Comparison of ENCODE assay signal across 24 mouse cellular contexts in genomic region chr1:154890244-154890643, GRCm38 (mm10). TPM values are rescaled to one million over a fixed set of nuclear protein-coding genes. Genes with fewer than 3 reads are reported as not detected.
DNase-seq lines count a peak whose midpoint lies in the region; ATAC-seq and TF ChIP-seq lines count a peak whose summit lies in the region.
"Had no signal": no experiment of that assay in that cellular context is flagged by ENCODE, and none has a peak within 500 bp of the region (broad histone marks: within the 10 kb centered on the region; RNA-seq: fewer than 3 reads in every experiment).

No protein-coding gene starts in this region.

- H3K36me3 ChIP-seq in heart, embryonic 12.5 days, result no peaks in the 10 kb centered on the region
- no peaks in the 10 kb centered on the region for H3K36me3 ChIP-seq in CH12.LX (replicated peaks in 1 of 2; ENCODE audit: control insufficient read depth in 1 of 2, insufficient read depth in 1 of 2, low read length in 1 of 2)
- H3K36me3 ChIP-seq: embryonic facial prominence, embryonic 15.5 days; heart, embryonic 13.5 days; hindbrain, embryonic 15.5 days; midbrain, embryonic 13.5 days; neural tube, embryonic 15.5 days had no signal

- H3K79me2 ChIP-seq in CH12.LX (replicated peaks; ENCODE audit: control insufficient read depth, extremely low read depth, insufficient read depth, poor library complexity, severe bottlenecking), result no peaks in the 10 kb centered on the region

- in situ Hi-C loops in CH12.LX (cut with MboI; ENCODE audit: low pct_ligation_motif_present, low pct_unique_long_range_greater_than_20kb, low sequenced_read_pairs), result no loop called here

- no peak for TF ChIP-seq POLR2A in CH12.LX (IDR thresholded peaks at IDR 0.05; ENCODE audit: low read depth, low read length)

- WGBS in heart, embryonic 12.5 days, result 72% methylated on average over 5 of the region's 5 CpGs

- peak; percentile 43 for TF ChIP-seq RAD21 in CH12.LX (IDR thresholded peaks at IDR 0.05; ENCODE audit: low read depth, low read length)

- dilution Hi-C loops in CH12.LX (cut with MboI; ENCODE audit: extremely low pct_ligation_motif_present, extremely low pct_unique_long_range_greater_than_20kb, low sequenced_read_pairs), result no loop called here

- no peak overlapping the region for H3K9ac ChIP-seq in heart, embryonic 12.5 days
- H3K9ac ChIP-seq in CH12.LX (ENCODE audit: insufficient read depth, low read depth), result no peak overlapping the region
- H3K9ac ChIP-seq: embryonic facial prominence, embryonic 15.5 days; heart, embryonic 13.5 days; hindbrain, embryonic 15.5 days; midbrain, embryonic 13.5 days; neural tube, embryonic 15.5 days had no signal

- H3K4me3 ChIP-seq in heart, embryonic 12.5 days, result no peak overlapping the region
- no peak overlapping the region for H3K4me3 ChIP-seq in left cerebral cortex, adult 2 months
- no peak overlapping the region for H3K4me3 ChIP-seq in CH12.LX (replicated peaks in 1 of 3; ENCODE audit: low read depth in 2 of 3, low read length in 2 of 3, poor library complexity in 1 of 3)
- H3K4me3 ChIP-seq: embryonic facial prominence, embryonic 15.5 days; heart, embryonic 13.5 days; hindbrain, embryonic 15.5 days; midbrain, embryonic 13.5 days; neural tube, embryonic 15.5 days had no signal

- intact Hi-C loops in left cerebral cortex, adult 2 months (cut with DNase I), result no loop called here
- intact Hi-C loops in heart, postnatal 14 days (cut with DNase I), result no loop called here

- TF ChIP-seq EP300 in CH12.LX (IDR thresholded peaks at IDR 0.05; ENCODE audit: low read length), result no peak

- H3K9me3 ChIP-seq in heart, embryonic 12.5 days (replicated peaks), result 0 out of 2 replicates have a peak, but pooled peaks cover 8% of the 10 kb centered on the region
- H3K9me3 ChIP-seq in CH12.LX (replicated peaks; ENCODE audit: low read length), result peaks cover 5% of the 10 kb centered on the region
- H3K9me3 ChIP-seq: embryonic facial prominence, embryonic 15.5 days; hindbrain, embryonic 15.5 days; midbrain, embryonic 13.5 days; neural tube, embryonic 15.5 days had no signal

- no peak for ATAC-seq in heart, embryonic 12.5 days (ENCODE audit: insufficient number of reproducible peaks, low FRiP score)
- peak; percentile 34; the same call in 1 of the 2 replicates for ATAC-seq in megakaryocyte progenitor cell, adult 5-6 weeks (replicated peaks; ENCODE audit: poor library complexity)
- ATAC-seq: midbrain, embryonic 13.5 days; Patski had no signal

- TF ChIP-seq CTCF in left cerebral cortex, adult 2 months (IDR thresholded peaks at IDR 0.05), result peak; percentile 36
- peak in 1 of 2 experiments; percentile 78; a peak in 2 of 4 replicates for TF ChIP-seq CTCF in CH12.LX (conservative IDR thresholded peaks at IDR 0.05 in 1 of 2, IDR thresholded peaks at IDR 0.05 in 1 of 2; ENCODE audit: low read depth in 2 of 2, low read length in 2 of 2)

- 0 out of 2 replicates have a peak, but pooled peaks cover under 1% of the 10 kb centered on the region for H3K4me1 ChIP-seq in heart, embryonic 12.5 days (replicated peaks)
- H3K4me1 ChIP-seq in CH12.LX (ENCODE audit: control insufficient read depth in 1 of 2, insufficient read depth in 2 of 2), result no peaks in the 10 kb centered on the region
- H3K4me1 ChIP-seq: embryonic facial prominence, embryonic 15.5 days; heart, embryonic 13.5 days had no signal

- H3K27me3 ChIP-seq in heart, embryonic 12.5 days (replicated peaks), result peaks cover 22% of the 10 kb centered on the region
- H3K27me3 ChIP-seq in CH12.LX (replicated peaks), result no peaks in the 10 kb centered on the region

- no peak overlapping the region for H3K4me2 ChIP-seq in heart, embryonic 12.5 days
- H3K4me2 ChIP-seq in CH12.LX (ENCODE audit: insufficient read depth, low read depth, poor library complexity, severe bottlenecking), result no peak overlapping the region
- H3K4me2 ChIP-seq: embryonic facial prominence, embryonic 15.5 days; heart, embryonic 13.5 days; hindbrain, embryonic 15.5 days; midbrain, embryonic 13.5 days; neural tube, embryonic 15.5 days had no signal

- no peak overlapping the region for H3K27ac ChIP-seq in heart, embryonic 12.5 days (ENCODE audit: poor library complexity, severe bottlenecking)
- no peak overlapping the region for H3K27ac ChIP-seq in left cerebral cortex, adult 2 months
- H3K27ac ChIP-seq in CH12.LX (ENCODE audit: insufficient read depth, low read depth), result no peak overlapping the region
- H3K27ac ChIP-seq: embryonic facial prominence, embryonic 15.5 days; heart, embryonic 13.5 days; hindbrain, embryonic 15.5 days; macrophage; midbrain, embryonic 13.5 days; neural tube, embryonic 15.5 days had no signal

- DNase-seq in heart, adult 11 months, result peak; percentile 40
- no peak for DNase-seq in left cerebral cortex, adult 2 months (ENCODE audit: extremely low spot score in 1 of 2, low spot score in 2 of 2)
- no peak for DNase-seq in left cerebral cortex, adult 9 months (ENCODE audit: low spot score in 2 of 2)
- DNase-seq in CH12.LX (ENCODE audit: extremely low read depth), result peak; percentile 33
- DNase-seq in spleen, postnatal 14 days (ENCODE audit: low spot score in 2 of 2), result no peak
- no peak for DNase-seq in heart, postnatal 14 days
- DNase-seq: adrenal gland, postnatal 10 days; cerebellum, adult 9-11 months; gastrocnemius, postnatal 14 days; heart, postnatal 36 days; kidney, adult 11 months; kidney, postnatal 10 days; left cerebral cortex, postnatal 4 days; lung, adult 18-20 months had no signal

TF ChIP-seq in CH12.LX, 34 proteins besides CTCF, POLR2A, EP300 and RAD21:
- TF ChIP-seq UBTF (IDR thresholded peaks at IDR 0.05; ENCODE audit: low read depth, low read length), result no peak
- no peak for TF ChIP-seq MYC (IDR thresholded peaks at IDR 0.05; ENCODE audit: low read depth, low read length)
- peak; percentile 74 for TF ChIP-seq SMC3 (IDR thresholded peaks at IDR 0.05; ENCODE audit: low read depth, low read length)

RNA-seq across cellular contexts. Expression of gene Cacna1e, which starts 5.9 kb away (rescaled TPM):
- 0.23 and 0.29 TPM in 2 replicates for polyA plus RNA-seq in heart, embryonic 12.5 days (2016; fragmentation: Nextera tagmentation; extraction: Ambion mirVana)
- total RNA-seq in left cerebral cortex, adult 2 months (2021), result 100 to 1,000 TPM; 173 to 190 TPM
- total RNA-seq in CH12.LX (2012; rRNA removed), result 7.2 and 8.5 TPM in 2 replicates
- total RNA-seq in CH12.LX (2014; rRNA removed), result 0.45 and 0.60 TPM in 2 replicates
- polyA plus RNA-seq in CH12.LX (2012; ENCODE audit: insufficient read length, low read depth), result 2.2 and 2.5 TPM in 2 replicates
- total RNA-seq in megakaryocyte progenitor cell, adult 5-6 weeks (2015), result 0.07 and 0.34 TPM in 2 replicates
- total RNA-seq in megakaryocyte progenitor cell, adult 5-6 weeks (2017), result 0.07 and 0.12 TPM in 2 replicates
- 1 to 10 TPM in 1 of 2 experiments, under 1 TPM in 1; 0.38 to 1.1 TPM for total RNA-seq in heart, postnatal 14 days (2021)
- polyA plus RNA-seq: C2C12, Patski had no signal

Comparison
In these comparisons a context has a peak if more than half of its experiments do, and no peak if none do; other contexts are left out.
1. DNase-seq: peak in heart, adult 11 months (single experiment) and CH12.LX (single experiment); none in left cerebral cortex, adult 2 months (0 of 2), left cerebral cortex, adult 9 months (0 of 2), spleen, postnatal 14 days (0 of 2) and heart, postnatal 14 days (0 of 2).
2. RNA of gene Cacna1e, which starts 5.9 kb away (total RNA-seq): 173 to 190 TPM in left cerebral cortex, adult 2 months; 0.45 to 8.5 TPM in CH12.LX, 0.38 to 1.1 TPM in heart, postnatal 14 days and 0.07 to 0.34 TPM in megakaryocyte progenitor cell, adult 5-6 weeks; every median in the first group is over 10 times any median in the second.